Mouse (Mus musculus) intestine, embryonic 15.5 days (tissue): ENCODE data around the gene Specc1l. TPM values are rescaled to one million over a fixed set of nuclear protein-coding genes. Genes with fewer than 3 reads are reported as not detected.

ENCODE experiments used
- ATAC-seq: fragments of 200-750 bp; cut with Nextera tagmentation; 2 replicates; pipeline ENCODE4 v1.8.0; 2017; ENCODE audit warnings: moderate TSS enrichment, moderate library complexity
- H3K27ac ChIP-seq: fragments of 300-500 bp; sonication (generic); 2 replicates; pipeline ENCODE4 v1.5.1; 2015; ENCODE audit warnings: mild to moderate bottlenecking, inconsistent platforms
- H3K27me3 ChIP-seq: fragments of 300-500 bp; sonication (generic); replicated peaks from 2 replicates; pipeline ENCODE4 v1.6.1; 2015; ENCODE audit warnings: inconsistent platforms
- H3K36me3 ChIP-seq: fragments of 300-500 bp; sonication (generic); 2 replicates; pipeline ENCODE4 v1.6.1; 2015; ENCODE audit warnings: inconsistent platforms
- H3K4me1 ChIP-seq: fragments of 300-500 bp; sonication (generic); replicated peaks from 2 replicates; pipeline ENCODE4 v1.6.1; 2015; ENCODE audit warnings: inconsistent platforms
- H3K4me2 ChIP-seq: fragments of 300-500 bp; sonication (generic); replicated peaks from 2 replicates; pipeline ENCODE4 v1.6.1; 2015; ENCODE audit warnings: mild to moderate bottlenecking, inconsistent platforms
- H3K4me3 ChIP-seq: fragments of 300-500 bp; sonication (generic); replicated peaks from 2 replicates; pipeline ENCODE4 v1.5.1; 2015; ENCODE audit warnings: inconsistent platforms
- H3K9ac ChIP-seq: fragments of 300-500 bp; sonication (generic); 2 replicates; pipeline ENCODE4 v1.6.1; 2015; ENCODE audit warnings: inconsistent platforms
- H3K9me3 ChIP-seq: fragments of 300-500 bp; sonication (generic); 2 replicates; pipeline ENCODE4 v1.6.1; 2016; ENCODE audit warnings: inconsistent platforms
- WGBS: fragments of 180-500 bp; shearing (Covaris S2); methylation state at CpG from one replicate; pipeline ENCODE4 v1.1.7; 2015; 5-methylcytosine and 5-hydroxymethylcytosine counted together
- polyA plus RNA-seq: library from polyadenylated mRNA; unstranded; fragments of >200 nt; fragmentation: Nextera tagmentation; extraction: Ambion mirVana; gene quantifications from 2 replicates; pipeline ENCODE4 v1.2.1, GENCODE M21; 2015

The Specc1l gene
- polyA plus RNA-seq, 1 experiment from 2014 or later, result 27.4 TPM

- H3K4me1 ChIP-seq, result no peaks in the 10 kb centered on the region
- H3K27ac ChIP-seq, result no peak overlapping the region
- H3K9me3 ChIP-seq, result no peaks in the 10 kb centered on the region
- H3K27me3 ChIP-seq, result peaks cover 15% of the 10 kb centered on the region
- WGBS, result 57% methylated on average over 6 of the region's 6 CpGs
- no peak for ATAC-seq
- no peak overlapping the region for H3K4me2 ChIP-seq
- no peak overlapping the region for H3K9ac ChIP-seq
- H3K36me3 ChIP-seq, result no peaks in the 10 kb centered on the region
- no peak overlapping the region for H3K4me3 ChIP-seq
Observed at GRCm38 (mm10) chr10:75322966-75323365, 111.1 kb downstream of the Specc1l start.

DNA sequence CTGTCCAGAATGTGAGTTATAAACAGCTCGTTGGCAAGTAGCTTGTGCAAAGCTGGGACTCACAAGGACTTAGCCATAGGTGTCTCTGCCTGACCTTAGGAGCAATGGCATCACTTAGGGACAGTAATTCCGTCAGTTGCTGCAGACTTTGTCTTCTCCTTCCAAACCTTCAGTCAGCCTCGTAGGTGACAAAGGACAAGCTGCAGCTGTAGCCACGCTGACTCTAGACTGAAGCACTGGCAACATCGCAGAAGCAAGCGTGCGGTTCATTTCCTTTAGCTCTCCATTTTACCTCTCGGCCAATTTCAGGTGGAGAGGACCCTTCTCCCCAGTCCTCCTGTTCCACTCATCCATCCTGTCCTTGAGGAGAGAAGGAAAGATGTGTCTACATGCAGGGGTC is 112.1 kb downstream of the Specc1l start:
- Histone ChIP-seq H3K4me3 (no peak overlapping the region), H3K9me3 (no peaks in the 10 kb centered on the region), H3K4me1 (no peaks in the 10 kb centered on the region), H3K36me3 (no peaks in the 10 kb centered on the region), H3K9ac (no peak overlapping the region), H3K27ac (no peak overlapping the region), H3K4me2 (no peak overlapping the region), H3K27me3 (peaks cover 10% of the 10 kb centered on the region)
- 81% methylated on average over 8 of the region's 8 CpGs for WGBS
- ATAC-seq, result no peak

DNA sequence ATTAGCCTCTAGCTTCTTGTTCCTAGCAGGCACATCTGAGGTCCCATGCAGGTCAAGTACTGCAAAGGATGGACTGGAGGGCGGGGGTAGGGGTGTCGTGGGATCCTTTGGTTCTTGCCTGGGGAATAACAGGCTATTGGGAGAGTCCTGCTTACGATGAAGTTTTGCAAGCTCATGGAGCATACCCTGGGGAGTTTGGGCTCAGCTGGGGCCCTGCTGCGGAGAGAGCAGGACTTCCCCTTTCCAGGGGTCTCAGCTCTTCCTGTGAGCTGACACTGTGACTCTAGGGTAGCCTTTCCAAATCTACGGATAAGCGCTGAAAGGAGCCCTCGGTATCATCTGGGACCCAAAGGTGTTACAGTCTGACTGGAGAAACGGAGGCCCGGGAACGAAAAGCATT is 112.5 kb downstream of the Specc1l start:
- Histone ChIP-seq H3K9ac (no peak overlapping the region), H3K27ac (no peak overlapping the region), H3K36me3 (no peaks in the 10 kb centered on the region), H3K4me1 (no peaks in the 10 kb centered on the region), H3K27me3 (peaks cover 6% of the 10 kb centered on the region), H3K9me3 (no peaks in the 10 kb centered on the region), H3K4me3 (no peak overlapping the region), H3K4me2 (no peak overlapping the region)
- no peak for ATAC-seq
- WGBS, result 77% methylated on average over 10 of the region's 10 CpGs

DNA sequence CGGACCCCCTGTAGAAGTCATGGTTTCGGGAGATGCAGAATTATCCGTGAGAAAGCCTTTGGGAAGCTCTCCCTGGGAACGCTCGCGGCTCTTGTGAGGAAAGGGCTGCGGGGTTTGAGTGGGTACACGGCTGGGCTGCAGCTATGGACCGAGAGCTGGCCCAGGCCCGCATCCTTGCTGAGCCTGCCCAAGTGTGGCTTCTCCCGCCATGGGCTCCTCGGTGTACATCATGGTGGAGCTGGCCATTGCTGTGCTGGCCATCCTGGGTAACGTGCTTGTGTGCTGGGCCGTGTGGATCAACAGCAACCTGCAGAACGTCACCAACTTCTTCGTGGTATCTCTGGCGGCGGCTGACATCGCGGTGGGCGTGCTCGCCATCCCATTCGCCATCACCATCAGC is 113.9 kb downstream of the Specc1l start:
- H3K4me3 ChIP-seq, result no peak overlapping the region
- 91% methylated on average over 23 of the region's 23 CpGs for WGBS
- H3K36me3 ChIP-seq, result no peaks in the 10 kb centered on the region
- no peak overlapping the region for H3K4me2 ChIP-seq
- H3K9me3 ChIP-seq, result no peaks in the 10 kb centered on the region
- ATAC-seq, result no peak
- H3K9ac ChIP-seq, result no peak overlapping the region
- no peak overlapping the region for H3K27ac ChIP-seq
- H3K4me1 ChIP-seq, result no peaks in the 10 kb centered on the region
- H3K27me3 ChIP-seq, result no peaks in the 10 kb centered on the region

- Histone ChIP-seq H3K27me3 (no peaks in the 10 kb centered on the region), H3K4me3 (no peak overlapping the region), H3K27ac (no peak overlapping the region), H3K4me2 (no peak overlapping the region), H3K4me1 (no peaks in the 10 kb centered on the region), H3K9me3 (no peaks in the 10 kb centered on the region), H3K36me3 (no peaks in the 10 kb centered on the region), H3K9ac (no peak overlapping the region)
- ATAC-seq, result no peak
- 74% methylated on average over 3 of the region's 3 CpGs for WGBS
Observed at GRCm38 (mm10) chr10:75326553-75326952, 114.7 kb downstream of the Specc1l start.

- no peak overlapping the region for H3K9ac ChIP-seq
- 69% methylated on average over 11 of the region's 11 CpGs for WGBS
- ATAC-seq, result no peak
Observed at GRCm38 (mm10) chr10:75327081-75327480, 115.2 kb downstream of the Specc1l start.

GRCm38 (mm10) chr10:75328201-75328704 is 116.4 kb downstream of the Specc1l start:
- H3K4me1 ChIP-seq, result no peaks in the 10 kb centered on the region
- H3K9me3 ChIP-seq, result no peaks in the 10 kb centered on the region
- WGBS, result 53% methylated on average over 4 of the region's 4 CpGs
- ATAC-seq, result no peak
- no peaks in the 10 kb centered on the region for H3K27me3 ChIP-seq
- no peak overlapping the region for H3K9ac ChIP-seq
- no peak overlapping the region for H3K27ac ChIP-seq
- H3K4me2 ChIP-seq, result no peak overlapping the region
- H3K4me3 ChIP-seq, result no peak overlapping the region
- H3K36me3 ChIP-seq, result no peaks in the 10 kb centered on the region

More at GRCm38 (mm10) chr10:75327081-75327480, 115.2 kb downstream of the Specc1l start:
- H3K4me1 ChIP-seq, result no peaks in the 10 kb centered on the region
- H3K4me3 ChIP-seq, result no peak overlapping the region
- no peaks in the 10 kb centered on the region for H3K9me3 ChIP-seq
- H3K4me2 ChIP-seq, result no peak overlapping the region
- no peaks in the 10 kb centered on the region for H3K36me3 ChIP-seq
- no peak overlapping the region for H3K27ac ChIP-seq
- no peaks in the 10 kb centered on the region for H3K27me3 ChIP-seq

DNA sequence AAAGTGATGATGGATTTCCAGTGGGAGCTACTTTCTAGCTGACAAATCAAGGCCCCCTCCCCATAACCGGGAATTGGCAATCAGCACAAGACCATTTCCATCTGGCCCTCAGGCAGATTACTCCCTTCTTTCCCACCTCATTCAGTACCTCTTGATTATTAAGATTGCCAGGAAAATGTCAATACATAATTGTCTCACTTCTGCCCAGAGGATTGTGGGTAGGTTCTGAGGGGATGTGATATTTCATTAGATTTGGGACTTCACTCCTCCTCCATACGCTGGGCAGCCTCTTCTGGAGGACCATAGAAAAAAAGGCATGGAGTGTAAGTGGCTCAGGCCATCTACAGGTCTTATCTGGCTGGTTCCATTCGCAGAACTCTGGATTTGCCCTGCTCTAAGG is 120.4 kb downstream of the Specc1l start:
- Histone ChIP-seq H3K4me1 (no peaks in the 10 kb centered on the region), H3K27ac (no peak overlapping the region), H3K9ac (no peak overlapping the region), H3K36me3 (no peaks in the 10 kb centered on the region), H3K9me3 (no peaks in the 10 kb centered on the region), H3K4me3 (no peak overlapping the region), H3K4me2 (no peak overlapping the region), H3K27me3 (no peaks in the 10 kb centered on the region; the same call in 1 of the 2 replicates)
- ATAC-seq, result no peak
- 90% methylated on average over 3 of the region's 3 CpGs for WGBS

DNA sequence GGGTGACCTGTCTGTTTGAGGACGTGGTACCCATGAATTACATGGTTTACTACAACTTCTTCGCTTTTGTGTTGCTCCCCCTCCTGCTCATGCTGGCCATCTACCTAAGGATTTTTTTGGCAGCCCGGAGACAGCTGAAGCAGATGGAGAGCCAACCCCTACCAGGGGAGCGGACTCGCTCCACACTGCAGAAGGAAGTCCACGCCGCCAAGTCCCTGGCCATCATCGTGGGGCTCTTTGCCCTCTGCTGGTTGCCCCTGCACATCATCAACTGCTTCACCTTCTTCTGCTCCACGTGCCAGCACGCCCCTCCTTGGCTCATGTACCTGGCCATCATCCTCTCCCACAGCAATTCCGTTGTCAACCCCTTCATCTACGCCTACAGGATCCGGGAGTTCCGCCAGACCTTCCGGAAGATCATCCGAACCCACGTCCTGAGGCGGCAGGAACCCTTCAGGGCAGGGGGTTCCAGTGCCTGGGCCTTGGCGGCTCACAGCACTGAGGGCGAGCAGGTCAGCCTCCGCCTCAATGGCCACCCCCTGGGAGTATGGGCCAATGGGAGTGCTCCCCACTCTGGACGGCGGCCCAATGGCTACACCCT is 121.4 kb downstream of the Specc1l start:
- Histone ChIP-seq H3K27ac (no peak overlapping the region), H3K4me2 (no peak overlapping the region), H3K9me3 (no peaks in the 10 kb centered on the region), H3K36me3 (no peaks in the 10 kb centered on the region), H3K4me1 (no peaks in the 10 kb centered on the region), H3K27me3 (no peaks in the 10 kb centered on the region; the same call in 1 of the 2 replicates), H3K9ac (no peak overlapping the region), H3K4me3 (no peak overlapping the region)
- no peak for ATAC-seq
- WGBS, result 91% methylated on average over 23 of the region's 23 CpGs

DNA sequence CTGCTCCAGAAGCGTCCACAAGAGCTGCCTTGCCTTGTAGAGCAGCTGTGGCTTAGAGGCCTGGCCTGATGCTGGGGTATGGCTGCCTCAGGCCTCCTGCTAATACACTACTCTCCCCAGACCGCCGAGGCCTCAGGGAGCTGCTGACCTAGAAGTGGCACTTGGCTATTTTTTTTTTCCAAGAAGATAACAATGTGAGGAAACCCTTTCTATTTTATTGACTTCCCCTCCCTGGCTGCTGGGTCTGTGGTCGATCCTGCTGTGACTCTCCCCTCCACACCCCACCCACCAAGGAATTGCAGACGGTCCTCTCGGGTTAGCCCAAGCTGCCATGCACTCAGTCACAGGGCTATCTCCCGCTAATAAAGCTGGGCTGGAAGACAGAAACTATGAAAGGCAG is 122.3 kb downstream of the Specc1l start:
- Histone ChIP-seq H3K4me2 (no peak overlapping the region), H3K27me3 (no peaks in the 10 kb centered on the region; the same call in 1 of the 2 replicates), H3K27ac (no peak overlapping the region), H3K4me3 (no peak overlapping the region), H3K4me1 (no peaks in the 10 kb centered on the region), H3K9me3 (no peaks in the 10 kb centered on the region), H3K36me3 (no peaks in the 10 kb centered on the region), H3K9ac (no peak overlapping the region)
- ATAC-seq, result no peak
- WGBS, result 59% methylated on average over 7 of the region's 7 CpGs

DNA sequence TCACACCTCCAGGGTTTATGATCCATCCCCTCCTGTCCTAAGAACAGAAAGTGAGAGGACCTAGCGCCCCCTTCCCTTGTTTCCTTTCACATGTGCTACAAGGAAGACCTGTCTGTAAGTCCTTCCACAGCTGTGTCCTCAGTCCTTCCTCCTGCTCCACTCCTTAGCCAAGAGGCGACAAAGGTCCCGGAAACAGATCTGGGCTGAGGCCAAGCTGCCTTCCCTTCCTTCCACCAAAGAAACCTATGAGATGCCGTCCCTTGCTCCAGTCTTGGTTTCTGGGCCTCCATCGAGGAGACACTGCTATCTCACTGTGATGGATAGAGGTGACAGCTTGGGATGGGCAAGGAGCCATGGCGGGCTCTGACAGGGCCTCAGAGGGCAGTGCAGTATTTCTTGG is 123.2 kb downstream of the Specc1l start:
- WGBS, result 79% methylated on average over 6 of the region's 6 CpGs

GRCm38 (mm10) chr10:75337231-75337630 is 125.4 kb downstream of the Specc1l start:
- H3K36me3 ChIP-seq, result no peaks in the 10 kb centered on the region
- H3K27me3 ChIP-seq, result no peaks in the 10 kb centered on the region; the same call in 1 of the 2 replicates
- H3K4me3 ChIP-seq, result no peak overlapping the region
- H3K9me3 ChIP-seq, result no peaks in the 10 kb centered on the region
- no peak for ATAC-seq
- no peak overlapping the region for H3K27ac ChIP-seq
- no peaks in the 10 kb centered on the region for H3K4me1 ChIP-seq
- H3K4me2 ChIP-seq, result no peak overlapping the region
- 68% methylated on average over 10 of the region's 10 CpGs for WGBS
- no peak overlapping the region for H3K9ac ChIP-seq

More for the DNA sequence above, 123.2 kb downstream of the Specc1l start:
- no peak overlapping the region for H3K4me3 ChIP-seq
- no peaks in the 10 kb centered on the region; the same call in 1 of the 2 replicates for H3K27me3 ChIP-seq
- no peaks in the 10 kb centered on the region for H3K9me3 ChIP-seq
- H3K36me3 ChIP-seq, result no peaks in the 10 kb centered on the region
- H3K4me2 ChIP-seq, result no peak overlapping the region
- H3K27ac ChIP-seq, result no peak overlapping the region
- no peak for ATAC-seq
- no peak overlapping the region for H3K9ac ChIP-seq
- no peaks in the 10 kb centered on the region for H3K4me1 ChIP-seq

GRCm38 (mm10) chr10:75338852-75339251 is 127.0 kb downstream of the Specc1l start:
- Histone ChIP-seq H3K4me3 (no peak overlapping the region), H3K4me1 (no peaks in the 10 kb centered on the region), H3K4me2 (no peak overlapping the region), H3K36me3 (no peaks in the 10 kb centered on the region), H3K27me3 (no peaks in the 10 kb centered on the region; the same call in 1 of the 2 replicates), H3K27ac (no peak overlapping the region), H3K9ac (no peak overlapping the region), H3K9me3 (no peaks in the 10 kb centered on the region)
- no peak for ATAC-seq
- WGBS, result 80% methylated on average over 5 of the region's 5 CpGs
